Mouse (Mus musculus) telencephalon, adult 2 months (tissue): ENCODE data around the gene Padi4.

Source experiments
- DNase-seq: peaks from one replicate; pipeline ENCODE4 v3.0.0-alpha.2; 2011; ENCODE audit warnings: low read depth, low spot score

Gene Padi4

DNA sequence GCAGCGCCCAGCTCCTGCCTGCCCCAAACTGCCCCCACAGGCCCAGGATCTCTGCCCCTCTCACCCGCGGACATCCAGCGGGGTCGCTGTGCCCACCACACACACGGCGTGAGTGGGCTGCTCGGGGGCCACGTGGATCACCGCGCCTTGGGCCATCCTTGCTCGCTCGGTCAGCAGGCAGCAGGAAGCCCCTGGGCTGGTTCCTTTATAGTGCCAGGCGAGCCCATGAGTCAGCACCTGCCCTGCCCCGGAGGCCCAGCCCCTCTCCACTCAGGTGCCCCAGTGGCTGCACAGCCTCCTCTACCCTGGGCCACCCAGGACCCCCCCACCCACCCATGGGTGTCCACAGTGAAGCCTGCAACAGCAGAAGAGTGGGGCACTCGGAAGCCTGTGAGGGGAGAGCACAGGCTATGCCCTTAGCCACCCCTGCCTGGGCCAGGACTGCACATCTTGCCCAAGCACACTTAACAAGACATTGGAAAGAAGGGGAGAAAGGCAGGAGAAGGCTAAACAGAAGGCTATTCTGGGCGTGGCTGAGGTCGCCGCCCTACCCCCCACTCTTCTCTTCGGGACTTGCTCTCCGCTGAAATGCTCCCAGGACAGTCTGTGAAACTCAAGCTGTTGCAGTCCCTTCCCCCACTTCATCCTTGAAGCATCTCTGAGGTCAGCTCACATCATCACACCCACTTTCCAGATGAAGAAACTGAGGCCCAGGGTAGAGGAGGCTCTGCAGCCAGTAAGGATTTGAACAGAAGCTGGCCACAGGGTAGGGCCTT lies at the start of gene Padi4:
Gene Padi4 (minus strand): TSS at position 212 of the 776 bp plus-strand sequence.
- DNase-seq = no peak

DNA sequence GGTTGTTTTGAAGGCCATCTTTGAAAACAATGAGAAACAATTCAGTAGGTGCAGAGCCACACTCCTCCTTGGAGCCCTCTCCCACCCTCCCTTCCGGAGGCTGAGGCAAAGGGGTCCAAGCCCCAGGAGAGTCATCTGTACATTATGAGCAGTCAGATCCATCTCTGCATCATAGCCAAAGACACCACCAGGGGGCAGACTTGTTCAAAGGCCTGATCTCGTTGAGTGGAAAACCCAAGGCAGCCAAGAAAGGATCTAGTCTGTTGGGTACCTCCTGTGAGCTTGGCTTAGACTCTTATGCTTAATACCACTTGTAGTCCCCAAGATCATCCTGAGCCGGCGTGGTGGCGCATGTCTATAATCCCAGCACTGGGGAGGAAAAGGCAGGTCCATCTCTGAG lies 48.0 kb upstream of the Padi4 start:
- peak; percentile 10 for DNase-seq

DNA sequence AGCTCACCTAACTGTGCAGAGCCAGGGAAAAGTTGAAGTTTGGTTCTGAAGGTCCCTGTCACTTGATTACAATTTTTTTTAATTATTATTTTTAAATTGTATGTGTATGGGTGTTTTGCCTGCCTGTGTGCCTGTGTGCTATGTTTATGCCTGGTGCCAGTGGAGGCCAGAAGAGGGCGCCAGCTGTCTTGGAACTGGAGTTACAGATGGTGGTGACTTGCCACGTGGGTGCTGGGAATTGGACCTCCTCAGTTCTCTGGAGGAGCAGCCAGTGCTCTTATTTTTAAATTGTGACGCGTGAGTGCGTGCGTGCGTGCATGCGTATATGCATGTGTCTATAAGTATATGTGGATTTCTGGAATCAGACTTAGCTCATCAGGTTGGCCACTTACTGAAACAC lies 43.4 kb upstream of the Padi4 start:
- DNase-seq = no peak

DNA sequence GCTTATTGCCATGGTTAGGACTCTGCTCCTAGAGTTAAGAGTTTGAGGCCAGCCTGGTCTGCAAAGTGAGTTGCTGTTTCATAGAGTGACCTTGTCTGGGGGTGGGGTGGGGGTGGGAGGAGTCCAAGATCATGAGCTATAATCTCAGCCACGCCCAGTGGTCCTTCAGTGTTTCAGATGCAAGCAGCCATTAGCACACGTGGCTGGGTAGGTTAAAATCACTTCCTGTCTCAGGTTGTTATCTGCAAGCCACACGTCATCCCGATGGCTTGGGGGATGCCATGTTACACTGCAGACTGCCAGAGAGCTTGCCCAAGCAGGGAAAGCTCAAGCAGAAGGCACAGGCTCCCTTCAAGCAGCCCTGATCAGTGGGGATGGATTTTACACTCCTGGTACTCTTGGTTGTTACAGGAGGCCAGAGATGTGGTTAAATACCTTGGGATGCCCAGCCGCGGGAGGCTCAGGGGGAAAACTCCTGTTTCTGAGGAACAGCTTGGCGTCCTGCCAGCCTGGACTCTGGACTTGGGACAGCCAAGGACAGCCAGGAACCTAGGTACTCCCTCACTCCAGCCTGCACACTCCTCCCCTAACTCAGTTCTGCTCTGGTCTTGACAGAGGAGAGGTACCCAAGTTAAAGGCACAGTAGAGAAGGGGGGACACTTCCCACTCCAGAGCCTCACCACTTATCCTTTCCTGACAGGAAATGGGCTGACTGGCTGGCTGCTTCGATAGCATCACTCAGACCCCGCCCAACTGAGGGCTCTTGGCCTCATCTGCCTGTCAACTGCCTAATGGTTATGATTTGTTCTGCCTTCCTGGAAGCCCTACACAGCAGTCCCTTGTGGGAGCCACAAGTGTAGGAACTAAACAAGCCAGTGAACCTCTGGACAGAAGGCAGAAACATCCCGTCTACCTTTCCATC lies 42.2 kb upstream of the Padi4 start:
- DNase-seq = no peak

DNA sequence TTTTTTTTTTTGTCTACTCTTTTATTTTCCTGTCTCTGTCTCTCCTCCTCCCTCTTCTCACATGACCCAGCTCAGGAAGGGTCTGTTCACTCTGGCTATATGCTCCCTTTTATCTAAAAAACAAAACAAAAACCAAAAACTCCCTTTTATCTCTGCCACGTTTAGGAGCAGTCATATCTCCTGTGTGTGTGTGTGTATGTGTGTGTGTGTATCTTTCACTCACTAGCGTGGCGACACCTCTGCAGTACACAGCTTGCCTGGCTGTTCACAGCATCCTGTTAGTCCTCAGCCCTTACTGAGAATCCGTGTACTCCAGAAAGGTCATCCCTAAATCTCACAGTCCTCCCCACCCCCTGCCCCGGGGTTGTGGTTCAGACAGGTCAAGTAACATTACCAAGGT lies 41.5 kb upstream of the Padi4 start:
- no peak for DNase-seq

DNA sequence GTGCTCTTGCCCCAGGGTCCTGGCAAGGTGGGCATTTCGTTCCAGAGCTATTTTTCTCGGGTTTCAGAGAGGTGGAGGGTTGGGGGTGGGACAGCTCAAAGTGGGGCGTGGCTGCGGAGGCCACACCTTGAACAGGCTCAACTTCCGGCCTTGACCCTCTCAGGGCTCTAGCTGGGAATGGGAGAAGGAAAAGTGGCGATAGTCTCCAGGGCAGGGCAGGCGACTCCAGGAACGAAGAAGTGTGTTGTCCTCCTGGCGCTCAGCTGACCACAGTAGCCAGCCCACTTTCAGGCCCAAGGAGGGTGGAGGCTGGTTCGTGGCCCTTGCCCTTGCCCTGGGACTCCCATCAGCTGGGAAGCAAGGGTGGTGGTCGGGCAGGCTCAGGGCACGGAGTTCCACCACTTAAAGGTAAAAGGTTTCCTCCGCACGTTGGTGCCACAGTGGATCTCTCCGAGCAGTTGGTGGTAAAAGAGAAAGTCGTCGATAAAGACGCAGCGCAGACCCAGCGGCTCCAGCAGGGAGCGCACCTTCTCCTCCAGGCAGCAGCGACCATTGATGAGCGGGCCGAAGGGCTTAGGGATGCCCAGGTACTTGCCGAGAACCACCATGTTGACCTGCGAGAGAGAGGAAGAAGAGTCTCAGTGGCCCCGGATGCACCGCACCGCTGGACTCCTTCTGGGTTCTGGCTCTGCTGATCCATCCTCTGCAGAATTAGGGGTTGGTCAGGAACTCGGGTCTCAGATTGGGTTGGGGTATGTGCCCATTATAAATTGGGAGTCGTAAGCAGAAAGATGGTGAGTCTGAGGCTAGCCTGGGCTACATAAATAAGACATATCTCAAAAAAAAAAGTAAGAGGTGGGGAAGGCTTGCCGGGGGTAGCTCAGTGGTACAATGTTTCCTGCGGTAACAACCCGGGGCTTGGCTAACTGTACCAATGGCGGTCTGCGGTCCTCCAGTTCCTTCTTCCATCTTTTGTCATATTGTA lies 40.5 kb upstream of the Padi4 start:
- no peak for DNase-seq

DNA sequence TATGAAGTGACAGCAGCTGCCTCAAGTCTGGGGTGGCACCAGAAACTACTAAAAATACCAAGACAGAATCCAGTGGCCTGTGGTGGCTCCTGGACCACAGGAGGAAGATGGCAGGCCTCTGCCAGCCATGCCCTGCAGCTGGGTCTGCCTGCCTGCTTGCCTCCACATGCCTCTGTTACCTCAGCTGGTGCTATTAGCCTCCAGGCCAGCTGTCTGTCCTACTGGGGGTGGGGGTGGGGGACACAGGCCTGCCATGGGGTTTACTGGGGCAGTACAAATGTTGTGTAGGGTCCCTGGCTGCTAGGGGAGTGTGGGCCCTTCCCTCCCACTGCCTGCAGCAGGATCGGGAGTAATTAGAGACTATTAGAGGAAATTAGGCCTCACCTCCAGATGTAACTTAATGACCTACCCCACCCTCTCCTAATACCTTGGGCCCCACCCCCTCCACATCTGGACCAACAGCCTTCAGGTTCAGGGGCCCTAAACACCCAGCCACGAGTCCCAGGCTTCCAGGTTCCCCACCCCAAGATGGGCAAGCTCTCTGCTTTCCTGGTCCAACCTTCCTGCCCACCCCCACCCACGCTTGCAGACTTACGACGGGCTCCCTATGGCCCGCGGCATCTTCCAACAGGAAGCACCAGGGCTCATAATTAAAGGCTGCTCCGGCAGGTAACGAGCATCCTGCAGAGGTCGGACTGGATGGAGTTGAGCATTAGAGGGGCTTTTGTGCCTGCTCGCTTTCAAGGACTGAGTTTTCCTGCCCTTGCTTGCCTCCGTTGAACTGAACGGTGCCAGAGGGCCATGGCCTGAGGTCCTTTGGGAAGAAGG lies 39.5 kb upstream of the Padi4 start:
- DNase-seq = no peak

DNA sequence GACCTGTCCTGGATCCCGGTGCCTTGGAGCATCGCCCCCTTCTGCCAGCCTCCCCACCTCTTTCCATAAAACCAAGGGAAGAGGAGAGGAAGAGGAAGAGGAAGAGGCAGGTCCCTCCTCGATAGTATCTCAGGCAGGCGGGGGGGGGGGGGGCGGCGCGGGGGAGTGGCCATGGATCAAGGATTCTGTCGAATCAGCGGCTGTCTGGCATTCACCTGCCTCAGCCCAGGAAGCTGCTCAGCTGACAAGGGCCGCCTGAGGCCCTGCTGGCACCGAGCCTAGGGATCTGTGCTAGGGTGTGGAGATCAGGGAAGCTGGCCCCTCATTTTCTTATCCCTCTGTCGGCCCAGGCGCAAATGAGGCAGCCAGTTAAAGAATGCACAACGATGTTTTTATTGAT lies 38.6 kb upstream of the Padi4 start:
- DNase-seq = no peak

DNA sequence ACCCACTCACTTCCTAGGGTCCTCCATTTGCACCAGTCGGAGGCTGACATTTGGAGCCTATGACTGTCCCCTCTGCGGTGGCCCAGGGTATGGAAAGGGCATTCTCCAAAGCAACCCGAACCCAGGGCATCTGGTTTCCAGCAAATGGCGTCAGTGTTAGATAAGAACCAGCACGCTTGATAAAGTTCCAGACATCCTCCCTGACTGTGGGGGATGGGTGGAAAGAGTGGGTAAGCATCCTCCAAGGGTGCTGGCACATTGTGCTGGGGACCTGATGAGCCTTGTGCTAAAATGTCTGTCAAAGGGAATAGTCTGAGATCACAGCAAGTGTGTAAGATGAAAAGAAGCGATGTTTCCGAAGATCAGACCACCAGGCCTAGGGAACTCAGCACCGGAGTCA lies 38.2 kb upstream of the Padi4 start:
- DNase-seq = no peak

DNA sequence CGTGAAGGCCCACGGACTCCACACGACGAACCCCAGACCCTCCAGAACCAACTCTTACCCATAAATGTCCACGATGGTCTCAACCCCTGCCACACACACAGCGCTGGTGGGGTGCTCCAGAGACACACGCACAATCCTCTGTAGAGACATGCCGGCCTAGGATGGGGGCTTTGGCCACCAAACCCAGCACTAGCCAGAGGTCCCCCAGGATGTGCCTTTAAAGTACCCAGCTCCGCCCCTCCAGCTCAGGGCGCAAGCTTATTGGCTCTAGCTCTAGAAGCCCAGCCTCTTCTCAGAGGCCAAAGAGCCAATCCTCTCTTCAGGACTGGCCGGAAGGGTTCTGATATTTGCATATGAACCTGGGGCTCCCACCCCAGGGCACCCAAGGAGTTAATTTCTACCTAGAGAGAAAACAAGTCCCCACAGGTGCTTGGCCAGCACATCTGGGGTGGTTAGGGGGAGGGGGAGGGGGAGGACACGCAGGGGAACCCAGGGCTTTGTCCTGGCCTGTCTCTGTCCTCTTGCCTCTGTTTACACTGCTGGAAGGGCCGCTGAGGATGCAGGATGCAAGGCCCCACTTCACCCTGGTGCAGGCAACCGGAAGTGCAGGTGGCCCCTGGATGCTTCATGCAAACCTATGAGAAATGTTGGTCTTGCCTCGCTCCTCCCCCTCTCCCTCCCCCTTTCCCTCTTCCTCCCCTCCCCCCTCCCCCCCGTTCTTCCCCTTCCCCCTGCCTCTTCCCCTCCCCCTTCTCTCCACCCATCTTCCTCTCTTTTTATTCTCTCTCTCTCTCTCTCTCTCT lies 36.6 kb upstream of the Padi4 start, which contains the start of gene Padi3:
Gene Padi3 (minus strand): TSS at position 191 of the 803 bp plus-strand sequence.
- no peak for DNase-seq

DNA sequence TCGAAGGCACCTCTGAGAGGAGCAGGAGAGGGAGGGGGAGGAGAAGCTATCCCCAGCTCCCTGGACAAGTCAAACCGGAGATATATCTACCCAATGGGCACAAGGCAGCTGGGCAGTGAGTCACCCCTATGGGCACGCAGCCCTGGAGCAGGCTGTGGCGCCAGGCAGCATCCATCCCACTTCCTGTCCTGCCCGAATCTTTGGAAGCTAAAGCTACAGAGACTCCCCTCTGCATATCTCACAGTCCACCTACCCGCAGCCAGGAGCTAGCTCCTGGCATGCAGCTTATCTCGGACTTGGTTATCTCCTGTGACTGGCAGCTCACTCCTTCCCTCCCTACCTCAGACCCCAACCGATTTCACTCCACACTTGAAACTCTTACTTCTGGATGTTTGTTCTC lies 35.1 kb upstream of the Padi4 start:
- no peak for DNase-seq

DNA sequence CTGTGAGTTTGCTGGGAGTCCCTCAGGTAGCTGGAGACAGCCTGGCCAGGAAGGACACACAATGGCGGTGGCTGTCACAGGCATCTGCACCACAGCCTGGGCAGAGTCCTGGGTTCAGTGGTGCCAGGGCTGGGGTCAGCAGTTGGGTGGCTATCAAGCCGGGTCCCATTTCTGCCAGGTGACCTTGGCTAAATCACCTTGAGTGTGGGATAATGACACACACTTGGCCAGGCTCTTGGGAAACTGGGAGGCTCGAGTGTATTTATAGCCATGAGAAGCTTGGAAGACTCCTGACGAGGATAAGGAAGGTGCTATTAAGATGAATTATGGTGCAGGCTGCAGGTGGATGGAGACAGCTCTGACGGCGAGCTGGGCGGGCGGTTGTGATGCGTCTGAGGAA lies 30.6 kb upstream of the Padi4 start:
- DNase-seq = peak; percentile 8

DNA sequence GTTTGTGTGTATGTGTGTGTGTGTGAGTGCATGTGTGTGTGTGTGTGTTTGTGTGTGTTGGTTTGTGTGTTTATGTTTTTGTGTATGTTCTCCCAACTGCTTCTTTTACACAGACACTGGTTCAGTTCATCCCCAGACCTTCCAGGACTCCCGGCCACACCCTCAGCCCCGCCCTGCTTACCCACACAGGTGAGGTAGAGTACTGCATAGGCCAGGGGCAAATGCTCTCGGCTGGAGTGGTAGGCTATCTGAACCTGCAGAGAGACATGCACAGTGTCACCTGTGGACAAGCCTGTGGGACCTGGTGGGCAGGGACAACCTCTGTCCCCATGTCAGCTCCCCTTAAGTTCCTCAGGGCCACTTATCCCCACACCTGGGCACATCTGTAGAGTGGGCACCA lies 27.3 kb upstream of the Padi4 start:
- no peak for DNase-seq

DNA sequence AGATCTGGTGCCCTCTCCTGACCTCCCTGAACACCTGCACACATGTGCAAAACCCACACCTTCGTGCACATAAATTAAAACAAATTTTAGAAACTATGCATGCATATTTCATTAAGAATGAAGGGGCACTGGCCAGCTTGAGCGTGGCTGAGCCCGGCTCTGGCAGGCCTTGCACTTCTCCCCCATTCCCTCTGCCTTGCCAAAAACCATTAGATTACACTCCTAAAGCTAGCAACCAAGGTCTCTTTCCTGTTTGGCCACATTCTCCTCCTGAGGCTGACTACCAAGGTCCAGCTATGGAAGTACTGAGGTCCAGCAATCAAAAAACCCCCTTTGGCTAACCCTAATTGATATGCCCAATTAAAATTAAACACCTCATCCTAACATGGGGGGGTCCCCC lies 22.8 kb upstream of the Padi4 start:
- DNase-seq = no peak

DNA sequence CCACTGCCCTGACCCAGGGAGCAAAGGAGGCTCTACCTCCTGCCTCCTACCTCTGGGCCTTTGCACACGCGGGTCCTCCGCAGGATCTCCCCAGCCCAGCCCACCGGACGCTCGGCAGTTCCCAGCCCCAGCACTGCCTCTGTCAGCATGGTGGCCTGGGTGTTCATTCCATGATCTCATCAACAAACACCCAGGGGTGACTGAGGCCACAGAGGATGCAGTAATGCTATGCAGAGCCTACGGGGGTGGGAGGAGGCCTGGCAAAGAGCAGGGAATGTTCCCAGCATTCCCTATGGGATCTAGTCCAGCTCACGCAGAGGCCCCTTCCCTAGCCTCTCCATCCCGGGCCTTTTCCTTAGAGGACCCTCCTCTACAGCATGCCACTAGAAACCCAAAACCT lies 20.6 kb upstream of the Padi4 start:
- no peak for DNase-seq

DNA sequence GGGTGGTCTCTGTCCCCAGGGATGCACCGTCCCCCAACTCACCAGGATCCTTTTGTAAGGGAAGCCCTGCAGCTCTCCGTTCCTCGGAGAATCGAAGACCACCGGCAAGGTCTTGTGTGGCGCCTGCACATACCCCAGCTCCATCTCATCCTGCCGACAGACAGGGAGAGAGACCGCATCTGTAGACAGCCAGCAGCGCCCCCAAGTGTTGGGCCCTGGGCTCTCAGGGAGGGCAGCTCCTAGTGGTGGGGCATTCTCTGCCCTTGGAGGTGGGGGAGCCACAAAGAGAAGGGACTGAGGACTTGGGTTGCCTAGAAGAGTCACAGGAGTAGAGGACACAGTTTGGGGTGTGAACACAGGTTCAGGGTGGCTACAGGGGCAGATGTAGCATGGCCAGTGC lies 19.8 kb upstream of the Padi4 start:
- no peak for DNase-seq

DNA sequence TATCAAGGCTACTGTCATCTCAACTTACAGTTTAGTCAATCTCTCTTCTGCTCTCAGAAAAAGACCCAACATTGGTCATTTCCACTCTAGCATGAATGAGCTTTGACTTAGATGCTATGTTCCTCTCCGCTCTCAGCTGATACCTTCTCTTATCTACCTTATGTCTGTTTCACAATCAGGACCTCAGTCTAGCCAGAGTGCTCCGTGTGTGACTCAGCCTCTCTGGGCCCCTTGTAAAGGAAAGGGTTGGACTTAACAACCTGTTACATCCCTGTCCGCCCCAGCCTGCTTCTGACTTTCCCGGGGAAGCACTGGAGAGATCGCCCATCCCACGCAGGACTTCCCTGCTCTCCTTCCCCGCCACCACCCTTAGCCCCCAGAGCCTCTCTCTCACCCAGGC lies 18.5 kb upstream of the Padi4 start:
- no peak for DNase-seq

DNA sequence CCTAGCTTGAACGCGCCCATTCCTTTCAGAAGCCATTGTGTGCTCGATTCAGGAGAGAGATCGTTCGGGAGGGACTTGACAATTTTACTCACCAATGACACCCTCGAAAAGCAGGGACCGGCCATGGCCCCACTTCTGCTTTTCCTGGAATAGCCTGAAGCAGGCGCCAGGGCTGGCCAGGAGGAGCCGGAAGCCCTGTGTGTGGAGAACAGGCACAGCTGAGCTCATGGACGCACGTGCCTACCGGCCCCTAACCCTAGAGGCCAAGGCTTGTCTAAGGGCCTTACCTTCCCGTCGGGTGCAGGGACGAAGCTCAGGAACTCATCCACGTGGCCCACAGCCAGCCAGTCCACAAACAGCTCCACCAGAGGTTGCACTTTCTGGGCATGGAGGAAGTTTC lies 17.0 kb upstream of the Padi4 start:
- DNase-seq = no peak

DNA sequence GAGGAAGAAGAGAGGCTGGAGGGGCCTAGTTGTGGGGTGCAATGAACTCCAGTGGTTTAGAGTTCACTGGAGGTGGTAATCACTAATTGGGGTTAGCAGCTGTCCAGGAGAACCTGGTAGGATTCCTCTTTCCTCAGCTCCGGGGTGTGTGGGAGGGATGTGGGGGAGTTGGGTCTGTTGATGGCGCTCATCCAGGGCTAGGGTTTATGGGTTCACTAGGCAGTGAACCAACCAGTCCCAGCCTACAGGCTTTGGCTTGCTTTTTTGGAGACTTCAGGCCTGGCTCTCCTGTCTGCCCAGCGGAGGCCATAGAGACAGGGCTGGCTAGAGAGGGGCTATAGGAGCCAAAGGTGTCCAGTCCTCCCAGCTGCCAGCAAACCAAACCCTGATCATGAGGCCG lies 15.9 kb upstream of the Padi4 start:
- no peak for DNase-seq

DNA sequence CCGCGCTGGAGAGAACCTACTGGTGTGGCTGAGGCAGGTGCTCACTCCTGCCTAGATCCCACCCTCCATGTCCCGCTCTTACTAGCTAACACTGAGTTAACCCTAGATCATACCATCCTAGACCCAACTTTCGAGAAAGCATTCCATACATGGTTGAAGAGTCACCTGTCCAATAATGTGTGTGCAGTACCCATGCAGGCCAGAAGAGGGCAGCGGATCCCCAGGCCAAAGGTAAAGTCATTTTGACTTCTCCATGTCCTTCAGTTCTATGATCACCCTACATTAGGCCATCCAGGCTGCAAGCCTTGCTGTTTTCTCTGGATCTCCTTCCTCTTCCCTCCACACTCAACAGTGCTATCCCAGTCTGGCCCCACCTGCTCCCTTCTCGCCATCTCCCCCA lies 14.9 kb upstream of the Padi4 start:
- DNase-seq = no peak
